Mouse (Mus musculus): ENCODE results near the gene R3hdm2. TPM values are rescaled to one million over a fixed set of nuclear protein-coding genes. Genes with fewer than 3 reads are reported as not detected.

The R3hdm2 gene
- total RNA-seq, 2 experiments from 2014 or later = 115 to 126 TPM

DNA sequence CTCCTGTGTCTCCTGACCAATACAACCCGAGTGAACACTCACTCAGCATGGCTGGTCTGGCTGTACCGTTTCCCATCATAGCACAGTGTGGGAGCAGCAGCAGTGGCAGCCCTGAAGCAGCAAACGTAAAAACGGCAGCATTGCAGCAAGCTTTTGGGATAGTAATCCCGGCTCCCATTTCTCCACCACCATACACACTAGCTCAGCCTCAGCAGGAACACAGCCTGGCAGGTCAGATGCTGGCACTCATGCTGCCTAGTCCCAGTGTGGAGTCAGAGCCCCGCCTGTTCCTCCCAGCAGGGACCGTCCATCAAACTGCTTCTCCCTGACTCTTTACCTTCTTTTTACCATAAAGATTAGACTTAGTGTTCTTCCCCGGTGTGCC lies 111.0 kb downstream of the R3hdm2 start:
- no peak for DNase-seq

DNA sequence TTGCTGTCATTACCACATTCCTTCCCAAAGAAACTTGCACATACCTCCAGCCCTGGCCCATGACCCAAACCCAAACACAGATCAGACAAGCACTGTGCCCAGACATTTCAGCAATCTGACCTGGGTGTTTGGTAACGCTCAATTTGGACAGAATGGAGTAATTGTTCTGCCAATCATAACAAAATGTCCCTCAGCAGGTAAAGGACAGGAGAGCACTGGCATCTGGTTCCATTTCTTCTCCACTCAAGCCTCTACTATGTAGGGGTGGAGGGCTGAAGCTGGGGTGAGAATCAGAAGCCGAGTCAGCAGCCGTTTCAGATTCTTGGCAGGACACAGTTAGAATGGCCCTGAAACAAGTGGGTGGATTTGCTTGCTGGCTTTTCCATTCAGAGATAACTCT lies 112.0 kb downstream of the R3hdm2 start:
- peak; percentile 45 to 58 for DNase-seq

DNA sequence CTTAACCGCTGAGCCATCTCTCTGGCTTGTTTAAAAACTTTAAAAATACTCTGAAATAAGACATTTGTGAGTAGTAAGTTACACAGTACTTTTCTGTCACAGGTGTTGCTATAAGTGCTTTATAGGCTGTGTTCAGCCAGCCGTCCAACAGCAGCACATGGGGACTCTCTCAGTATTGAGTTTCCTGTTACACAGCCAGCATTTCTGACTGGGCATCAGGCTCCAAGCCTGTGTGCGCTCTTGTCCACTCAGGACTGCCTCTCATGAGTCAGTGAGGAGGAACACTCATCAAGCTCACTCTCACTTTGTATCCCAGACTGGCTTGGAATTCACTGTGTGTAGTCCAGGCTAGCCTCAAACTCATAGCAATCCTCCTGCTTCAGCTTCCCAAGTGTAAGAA lies 116.0 kb downstream of the R3hdm2 start:
- no peak for DNase-seq

DNA sequence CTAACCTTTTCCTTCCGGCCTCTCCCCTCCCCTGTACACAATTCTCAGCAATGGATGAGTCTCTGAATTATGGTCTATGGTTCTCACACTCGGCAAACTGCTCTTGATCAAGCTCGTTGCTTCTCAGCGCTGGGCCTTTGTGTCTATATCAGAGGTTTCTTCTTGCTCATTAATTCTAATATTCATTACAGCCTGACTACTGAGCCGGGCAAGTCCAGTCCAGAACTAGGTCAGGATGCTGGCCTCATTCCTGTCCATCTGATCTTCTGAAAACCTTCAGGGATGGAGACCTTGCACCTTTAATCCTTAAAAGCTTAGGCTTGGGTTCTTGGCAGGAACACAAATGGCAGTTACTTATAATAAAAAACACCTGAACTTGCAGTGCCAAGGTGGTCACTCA lies 119.4 kb downstream of the R3hdm2 start:
- no peak for DNase-seq

DNA sequence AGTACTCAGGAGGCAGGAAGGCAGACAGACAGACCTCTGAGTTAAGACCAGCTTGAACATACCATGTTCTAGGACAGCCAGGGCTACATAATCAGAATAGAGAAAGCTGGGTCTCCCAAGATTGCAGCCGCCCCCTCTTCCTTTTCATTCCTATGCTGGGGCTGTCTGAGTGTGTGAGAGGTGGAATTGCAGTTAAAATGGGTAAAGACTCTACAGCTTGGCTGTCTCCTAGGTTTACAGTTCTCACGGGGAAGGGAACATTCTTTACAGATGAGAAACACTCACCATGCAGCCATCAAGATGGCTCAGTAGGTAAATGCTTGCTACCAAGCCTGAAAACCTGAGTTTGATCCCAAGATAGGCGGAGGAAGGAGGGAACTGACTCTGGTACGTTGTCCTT lies 119.9 kb downstream of the R3hdm2 start:
- no peak for DNase-seq

DNA sequence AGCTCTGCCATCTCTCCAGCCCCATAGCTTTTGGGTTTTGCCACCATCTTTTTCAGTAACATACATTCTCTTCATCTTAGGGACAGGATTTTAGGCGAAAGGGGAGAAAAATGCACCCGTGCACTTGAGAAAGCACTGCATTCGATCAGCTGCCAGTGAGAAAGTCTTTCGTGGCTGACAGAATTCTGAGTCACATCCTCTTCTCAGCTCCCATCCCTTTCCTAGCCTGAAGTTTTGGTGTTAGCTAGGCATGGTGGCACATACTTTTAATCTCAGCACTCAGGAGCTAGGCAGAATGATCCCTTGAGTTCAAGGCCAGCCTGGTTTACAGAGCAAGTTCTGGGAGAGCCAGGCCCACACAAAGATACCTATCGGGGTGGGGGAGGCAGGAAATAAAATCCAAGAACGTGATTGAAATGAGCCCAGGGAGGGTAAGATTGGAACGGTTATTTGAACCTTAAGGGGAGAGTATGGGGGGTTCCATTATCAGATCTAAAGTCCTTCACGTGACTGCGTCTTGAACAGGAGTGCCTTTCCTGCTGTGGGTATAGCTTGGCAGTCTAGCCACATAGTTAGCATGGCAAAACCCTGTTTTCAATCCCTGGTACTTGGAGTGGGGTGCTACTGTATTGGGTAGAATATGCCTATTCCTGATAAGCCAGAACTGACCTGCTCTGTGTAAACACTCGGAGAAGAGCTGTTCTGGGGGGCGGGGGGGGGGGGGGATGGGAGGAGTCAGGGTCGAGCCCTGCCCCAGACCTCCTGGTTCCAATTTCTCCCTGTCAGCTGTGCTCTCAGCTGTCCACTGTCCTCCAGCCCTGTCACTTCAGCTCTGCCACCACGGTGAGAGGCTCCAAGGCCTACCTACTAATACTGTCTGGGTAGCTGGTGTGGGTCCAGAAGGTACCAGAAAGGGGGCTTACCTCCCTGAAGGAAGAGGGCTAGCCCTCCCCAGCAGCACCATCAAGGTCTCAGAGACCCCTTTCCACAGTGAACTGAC lies 121.1 kb downstream of the R3hdm2 start, which contains the start of gene Stac3:
TSS of gene Stac3 (plus strand) at position 793 of the 1,000 bp plus-strand sequence.
- no peak for DNase-seq

DNA sequence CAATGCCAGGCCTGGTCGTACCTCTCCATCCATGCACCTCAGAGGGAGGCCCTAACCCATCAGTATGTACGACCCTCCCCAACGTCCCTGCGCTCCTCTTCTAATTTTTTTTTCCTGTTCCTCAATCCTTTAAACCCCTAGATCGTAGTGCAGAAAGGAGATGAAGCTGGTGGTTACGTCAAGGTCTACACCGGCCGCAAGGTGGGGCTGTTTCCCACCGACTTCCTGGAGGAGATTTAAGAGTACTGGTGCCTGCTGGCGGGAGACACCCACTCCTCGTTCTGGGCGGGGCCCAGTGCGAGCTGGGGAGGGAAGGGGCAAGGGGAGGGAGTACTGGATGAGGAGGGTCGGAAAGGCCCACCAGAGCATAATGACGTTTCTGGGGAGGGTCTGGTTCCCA lies 128.1 kb downstream of the R3hdm2 start:
- peak; percentile 70 to 76 for DNase-seq

DNA sequence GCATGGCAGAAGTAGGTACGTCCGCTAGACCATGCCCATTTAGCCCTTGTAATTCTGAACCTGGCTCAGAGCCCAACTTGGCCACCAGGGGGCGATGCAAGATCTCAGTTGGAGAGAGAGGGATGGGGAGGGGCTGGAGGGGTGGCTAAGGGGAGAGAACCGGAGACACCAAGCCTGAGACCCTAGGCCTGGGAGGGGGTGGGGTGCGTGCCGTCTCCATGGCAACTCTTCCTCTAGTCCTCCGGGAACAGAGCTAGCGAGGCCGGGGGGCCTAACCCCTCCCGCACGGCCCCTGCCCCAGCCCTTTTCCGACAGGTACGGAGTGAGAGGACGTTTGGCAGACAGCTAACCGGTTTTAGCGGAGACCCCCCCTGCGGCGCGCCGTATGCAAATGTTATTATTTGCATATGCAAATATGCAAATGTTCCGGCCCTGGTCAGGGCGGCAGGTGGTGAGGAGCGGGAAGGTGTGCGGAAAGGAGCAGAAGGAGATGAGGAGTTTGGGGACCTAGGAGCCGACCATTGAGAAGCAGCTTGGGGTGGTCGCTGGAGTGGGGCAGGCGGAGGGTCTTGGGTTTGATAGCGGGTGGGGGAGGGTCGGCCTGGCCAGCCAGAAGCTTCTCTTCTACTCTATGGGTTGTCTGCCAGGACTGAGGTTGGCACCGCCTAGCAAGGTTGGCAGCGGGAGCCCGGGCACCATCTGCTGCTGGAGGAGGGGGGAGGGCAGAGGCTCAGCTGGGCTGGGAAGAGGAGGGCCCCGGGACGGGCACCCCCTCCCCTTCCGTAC lies 129.1 kb downstream of the R3hdm2 start:
- DNase-seq = peak; percentile 83 to 88

DNA sequence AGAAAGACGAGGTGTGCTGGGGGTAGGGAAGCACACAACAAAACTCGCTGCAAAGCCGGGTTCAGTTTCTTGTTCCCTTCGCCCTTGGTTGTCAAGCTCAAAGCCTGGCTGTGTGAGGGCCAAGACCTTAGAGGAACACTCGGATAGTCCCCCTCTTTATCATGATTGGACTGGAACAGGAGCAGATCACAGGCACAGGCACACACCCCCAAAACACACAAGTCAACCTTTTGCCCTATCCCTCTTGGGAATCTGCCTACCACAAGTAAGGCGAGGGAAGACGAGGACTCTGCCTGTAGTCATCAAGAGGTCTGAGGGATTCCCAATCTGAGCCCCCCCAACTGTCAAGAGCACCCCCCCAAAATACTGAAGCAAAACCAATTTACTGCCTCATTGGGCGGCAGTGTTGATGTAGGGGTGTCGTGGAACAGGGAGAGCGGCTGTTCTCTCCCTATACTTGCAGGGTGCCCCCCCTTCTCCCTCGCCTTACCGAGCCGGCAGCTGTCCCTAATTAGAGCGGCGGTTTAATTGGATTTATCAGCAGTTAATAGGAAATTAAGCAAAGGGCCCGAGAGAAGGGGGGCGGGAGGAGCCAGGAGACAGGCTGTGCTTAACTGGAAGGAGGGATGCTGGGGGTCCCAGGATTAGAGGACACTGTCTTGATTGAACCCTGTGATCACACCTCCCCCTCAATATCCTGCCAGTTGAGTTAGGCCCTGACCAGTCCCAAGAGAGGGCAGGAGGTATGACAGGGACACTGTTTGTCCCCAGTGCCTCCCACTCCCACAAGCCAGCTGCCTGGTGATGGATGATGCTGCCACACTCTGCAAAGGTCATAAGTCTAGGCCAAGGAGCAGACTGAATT lies 129.9 kb downstream of the R3hdm2 start:
- DNase-seq = no peak

DNA sequence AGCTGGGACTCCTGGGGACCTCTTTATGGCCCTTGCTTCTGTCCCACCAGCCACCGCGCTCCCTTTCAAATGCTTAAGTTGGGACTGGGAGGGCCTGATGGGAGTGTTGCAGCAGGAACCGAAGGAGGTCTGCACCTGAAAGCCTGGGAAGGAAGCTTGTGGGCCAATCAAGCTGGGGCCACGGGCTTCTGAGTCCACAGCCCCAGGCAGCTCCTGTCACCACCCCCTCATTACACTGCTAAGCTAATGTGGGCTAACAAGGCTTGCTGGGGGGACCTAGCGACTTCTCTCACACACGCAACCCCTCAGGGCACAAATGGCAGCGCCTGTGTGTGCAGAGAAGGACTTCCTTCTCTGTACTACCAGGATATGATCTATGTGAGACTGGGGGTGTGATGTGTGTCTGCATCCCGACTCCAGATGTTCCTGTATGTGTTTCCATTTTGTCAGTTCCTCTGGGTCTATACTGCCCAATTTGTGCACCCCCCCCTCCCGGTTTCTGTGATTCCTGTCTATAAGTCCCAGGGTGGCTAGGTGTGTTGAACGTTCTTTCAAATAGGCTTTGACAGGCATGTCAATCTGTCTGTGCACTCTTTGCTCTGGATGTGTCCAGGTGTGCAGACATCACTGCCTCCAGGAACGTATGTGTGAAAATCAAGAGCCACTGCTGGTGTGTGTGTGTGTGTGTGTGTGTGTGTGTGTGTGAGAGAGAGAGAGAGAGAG lies 130.9 kb downstream of the R3hdm2 start:
- DNase-seq = no peak

DNA sequence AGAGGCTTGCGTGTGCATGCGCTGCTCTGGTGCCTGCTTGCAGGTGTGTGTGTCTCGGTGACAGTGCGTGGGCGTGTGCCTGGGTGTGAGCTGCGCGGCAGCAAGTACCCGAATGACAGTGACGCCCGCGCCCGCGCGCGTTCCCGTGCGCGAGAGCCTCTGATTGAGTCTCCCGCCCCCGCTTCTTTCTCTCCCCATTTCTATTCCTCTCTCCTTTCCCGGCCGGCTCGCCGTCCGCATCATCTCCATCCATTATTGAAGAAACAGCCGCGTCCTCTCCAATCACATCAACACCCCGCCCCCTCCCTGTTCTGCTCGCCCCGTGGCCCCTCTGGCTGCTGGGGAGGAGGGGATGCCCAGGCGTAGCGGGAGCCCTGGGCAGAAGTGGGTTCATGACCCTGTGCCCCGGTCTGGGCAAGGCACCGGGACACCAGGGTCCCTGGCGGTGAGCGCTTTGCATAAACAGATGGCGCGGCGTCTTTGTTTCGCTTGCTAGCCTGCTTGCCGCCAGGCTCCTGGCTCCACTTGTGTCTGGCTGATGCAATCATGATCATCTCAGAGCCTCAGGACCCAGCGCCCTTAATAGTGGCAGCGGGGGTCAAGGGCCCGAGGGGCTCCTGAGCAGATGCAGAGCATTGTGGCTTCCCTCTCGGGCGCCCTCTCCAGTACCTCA lies 131.6 kb downstream of the R3hdm2 start:
- peak; percentile 37 to 53 for DNase-seq

DNA sequence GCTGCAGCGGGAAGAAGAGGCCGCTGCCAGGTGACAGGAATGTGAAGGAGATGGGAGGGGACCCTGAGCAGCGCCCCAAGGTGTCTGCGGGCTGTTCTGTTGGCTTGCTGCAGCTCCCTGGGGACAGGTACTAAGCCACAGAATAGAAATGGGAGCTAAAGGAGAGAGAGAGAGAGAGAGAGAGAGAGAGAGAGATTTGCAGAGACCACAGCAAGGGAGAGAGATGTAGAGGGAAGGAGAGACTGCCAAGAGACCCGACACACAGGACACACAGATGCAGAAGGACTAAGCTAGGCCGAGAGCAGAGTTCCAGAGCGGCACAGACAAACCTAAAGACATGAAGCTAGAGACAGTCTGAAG lies 132.2 kb downstream of the R3hdm2 start:
- DNase-seq = no peak

DNA sequence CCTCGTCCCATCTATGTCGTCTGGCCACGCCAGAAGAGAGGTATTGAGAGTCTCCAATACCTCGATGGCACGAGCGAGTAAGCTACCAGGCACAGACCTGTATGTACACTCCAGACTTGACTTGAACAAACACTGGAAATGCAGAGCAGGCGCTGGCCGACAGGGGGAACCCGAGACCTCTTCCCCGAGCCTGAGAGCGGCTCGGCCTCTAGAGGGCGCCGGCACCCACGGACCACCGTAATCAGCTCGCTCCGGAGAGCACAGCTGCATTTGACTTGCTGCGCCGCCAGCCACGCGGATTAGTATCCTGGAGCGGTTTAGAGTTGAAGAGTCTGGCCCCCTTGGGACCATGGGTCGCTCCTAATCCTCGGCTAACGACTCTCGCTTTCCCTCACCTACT lies 132.7 kb downstream of the R3hdm2 start:
- DNase-seq = peak; percentile 94 to 95

DNA sequence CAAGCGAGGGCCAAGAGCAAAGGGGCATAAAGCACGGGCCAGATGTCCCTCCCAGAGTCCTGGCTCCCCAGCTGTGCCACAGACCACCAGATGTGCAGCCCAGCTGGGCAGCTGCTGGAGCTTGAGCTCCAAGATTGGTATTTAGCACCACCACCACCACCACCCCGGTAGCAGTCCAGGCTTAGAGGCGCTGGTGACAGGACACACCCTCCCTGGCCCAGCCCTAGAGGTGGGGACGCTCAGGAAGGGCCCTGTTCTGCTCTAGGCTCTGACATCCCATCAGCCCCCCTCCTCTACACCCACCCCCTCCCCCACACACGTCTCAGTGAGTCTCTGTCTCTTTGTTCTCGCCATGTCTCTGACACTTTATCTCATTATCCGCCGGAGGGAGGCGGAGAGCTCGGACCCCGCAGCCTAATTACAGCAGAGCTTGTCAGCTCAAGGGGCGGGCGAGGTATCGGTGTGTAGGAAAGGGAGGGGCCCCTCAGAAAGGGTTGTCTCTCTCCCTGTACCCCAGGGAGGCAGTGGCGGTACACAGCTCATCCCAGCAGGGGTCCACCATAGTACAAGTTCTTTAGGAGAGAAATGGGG lies 133.5 kb downstream of the R3hdm2 start:
- no peak for DNase-seq

DNA sequence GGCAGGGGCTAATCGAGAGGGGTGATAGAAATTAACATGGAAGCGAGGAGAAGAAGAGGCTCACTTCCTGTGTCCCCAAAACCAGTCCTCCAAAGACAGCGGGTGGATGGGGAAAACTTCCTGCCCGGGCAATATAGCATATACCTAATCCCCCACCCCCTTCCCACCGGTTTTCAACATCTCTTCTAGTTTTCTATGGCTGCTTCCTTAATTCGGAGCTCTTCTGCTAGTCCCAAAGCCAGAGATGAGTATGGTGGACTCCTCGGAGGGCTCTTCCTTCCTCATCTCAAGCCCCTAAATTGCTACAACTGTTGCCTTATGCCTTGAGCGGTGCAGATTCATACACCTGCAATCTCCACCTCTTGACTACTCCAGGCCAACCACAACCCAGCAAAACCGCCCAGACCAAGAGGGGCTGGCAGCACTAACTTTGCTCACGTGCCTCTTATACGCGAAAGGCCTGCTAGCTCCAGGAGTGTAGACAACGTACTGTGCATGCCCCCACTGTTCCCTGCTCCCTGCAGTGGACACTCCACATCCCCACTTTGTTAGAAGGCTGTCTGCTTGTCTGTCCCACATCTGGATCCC lies 134.1 kb downstream of the R3hdm2 start:
- no peak for DNase-seq

DNA sequence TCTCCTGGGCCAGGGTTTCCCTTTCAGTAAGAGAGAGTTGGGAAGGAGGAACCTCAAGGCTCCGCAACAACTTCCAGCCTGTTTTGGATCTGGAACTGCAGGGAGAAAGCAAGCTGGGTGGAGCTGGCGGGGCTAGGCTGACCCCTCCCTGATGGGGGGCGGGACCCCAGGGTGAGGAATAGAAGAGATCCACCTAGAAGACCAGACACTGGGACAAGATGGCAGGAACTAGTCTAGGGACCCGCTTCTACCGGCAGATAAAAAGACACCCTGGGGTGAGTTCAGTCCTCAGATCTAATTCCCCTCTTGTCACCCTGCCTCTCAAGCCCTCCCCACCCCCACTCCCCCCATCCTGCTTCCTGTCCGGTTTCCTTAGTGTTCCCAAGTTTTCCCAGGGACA lies 134.6 kb downstream of the R3hdm2 start, which contains the start of gene Ndufa4l2:
TSS of gene Ndufa4l2 (plus strand) at position 204 of the 400 bp plus-strand sequence.
- DNase-seq = peak in 1 of 2 experiments; percentile 43

DNA sequence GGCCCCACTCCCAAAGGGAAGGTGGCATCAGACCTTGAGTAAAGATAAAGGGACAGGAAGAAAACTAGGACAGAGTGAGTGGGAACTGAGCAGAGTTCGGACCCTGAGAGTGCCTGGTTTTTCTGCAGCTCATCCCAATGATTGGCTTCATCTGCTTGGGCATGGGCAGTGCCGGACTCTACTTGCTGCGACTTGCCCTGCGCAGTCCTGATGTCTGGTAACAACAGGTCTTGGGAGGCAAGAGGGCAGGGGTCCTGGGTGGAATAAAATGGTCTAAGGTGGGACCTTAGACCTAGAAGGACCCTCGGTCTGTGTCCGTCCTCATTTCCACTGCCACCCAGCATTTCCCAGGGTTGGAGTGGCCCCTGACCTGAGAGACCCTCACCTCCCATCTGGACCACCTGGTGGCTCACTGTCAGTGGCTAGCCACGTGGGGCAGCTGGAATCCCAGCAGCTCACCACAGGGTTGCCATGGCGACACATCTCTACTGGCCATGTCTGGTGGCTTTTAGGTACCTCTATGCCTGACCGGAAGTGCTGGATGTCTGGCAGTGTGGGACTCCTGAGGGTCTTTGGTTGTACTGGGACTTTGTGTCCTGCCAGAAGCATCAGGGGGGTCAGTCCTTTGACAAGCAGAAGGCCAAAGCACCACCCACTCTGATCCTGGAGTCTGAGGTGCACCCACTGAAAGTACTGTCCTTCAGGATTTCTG lies 135.3 kb downstream of the R3hdm2 start:
- DNase-seq = no peak

DNA sequence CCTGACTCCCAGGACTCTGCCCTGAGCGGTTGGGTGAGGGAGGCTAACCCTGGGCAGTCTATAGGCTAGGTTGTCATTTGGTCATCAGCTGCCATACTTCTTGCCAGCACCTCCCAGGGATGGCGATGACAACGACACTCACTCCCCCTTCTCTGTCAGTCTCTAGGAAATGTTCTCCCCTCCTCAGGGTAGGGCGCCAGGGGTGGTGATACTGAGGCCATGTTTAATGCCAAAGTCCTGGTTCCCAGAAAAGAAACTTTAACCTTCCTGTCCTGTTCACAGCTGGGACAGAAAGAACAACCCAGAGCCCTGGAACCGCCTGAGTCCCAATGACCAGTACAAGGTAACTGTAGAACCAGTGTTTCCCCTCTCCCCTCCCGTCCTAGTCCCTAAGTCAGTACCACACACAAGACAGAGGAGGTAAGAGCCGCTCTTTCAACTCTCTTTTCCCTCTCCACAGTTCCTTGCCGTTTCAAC lies 135.9 kb downstream of the R3hdm2 start:
- DNase-seq = no peak

Data from adrenal gland, postnatal 36 days (tissue).